In the genomic region with DNA sequence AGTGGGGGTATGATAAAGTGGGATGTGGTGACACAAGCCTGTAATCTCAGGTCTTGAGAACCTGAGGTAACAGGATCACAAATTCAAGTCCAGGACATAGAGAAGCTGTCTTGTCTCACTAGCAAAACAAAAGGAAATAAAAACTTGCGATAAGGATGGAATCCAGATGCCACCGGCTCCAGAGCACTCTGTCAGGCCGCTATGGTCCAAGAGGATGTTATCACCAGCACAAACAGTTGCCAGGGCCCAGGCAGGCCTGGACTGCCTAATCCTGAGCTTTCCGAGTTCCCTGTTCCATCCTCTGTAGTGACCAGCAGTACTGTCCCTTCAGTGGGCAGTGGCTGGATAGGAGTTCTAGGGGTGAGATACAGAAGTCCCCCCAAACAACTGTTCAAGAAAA, we compare ENCODE assay signal across 25 mouse cellular contexts. TPM values are rescaled to one million over a fixed set of nuclear protein-coding genes. Genes with fewer than 3 reads are reported as not detected.
DNase-seq lines count a peak whose midpoint lies in the region; ATAC-seq lines count a peak whose summit lies in the region.
"Had no signal": no experiment of that assay in that cellular context is flagged by ENCODE, and none has a peak within 500 bp of the region (broad histone marks: within the 10 kb centered on the region; RNA-seq: fewer than 3 reads in every experiment).

No protein-coding gene starts in this region.

- no peak overlapping the region for H3K4me2 ChIP-seq in forebrain, embryonic 12.5 days
- H3K4me2 ChIP-seq: hindbrain, embryonic 13.5 days; intestine, embryonic 15.5 days had no signal

- 85% methylated on average over 4 of the region's 4 CpGs for WGBS in forebrain, embryonic 12.5 days

- H3K9ac ChIP-seq in forebrain, embryonic 12.5 days = no peak overlapping the region
- H3K9ac ChIP-seq: forebrain, postnatal 0 days; hindbrain, embryonic 13.5 days; intestine, embryonic 15.5 days had no signal

- H3K27me3 ChIP-seq in forebrain, embryonic 12.5 days = no peaks in the 10 kb centered on the region
- H3K27me3 ChIP-seq: CH12.LX; hindbrain, embryonic 13.5 days; intestine, embryonic 15.5 days had no signal

- no peaks in the 10 kb centered on the region for H3K4me1 ChIP-seq in forebrain, embryonic 12.5 days
- H3K4me1 ChIP-seq: hindbrain, embryonic 13.5 days; intestine, embryonic 15.5 days had no signal

- H3K9me3 ChIP-seq in forebrain, embryonic 12.5 days = no peaks in the 10 kb centered on the region
- H3K9me3 ChIP-seq: forebrain, embryonic 10.5 days; heart, embryonic 10.5 days; hindbrain, embryonic 10.5 days; intestine, embryonic 15.5 days had no signal

- intact Hi-C loops in heart, postnatal 14 days (cut with DNase I) = no loop called here

- H3K36me3 ChIP-seq in forebrain, embryonic 12.5 days (replicated peaks) = no peaks in the 10 kb centered on the region
- H3K36me3 ChIP-seq: forebrain, embryonic 10.5 days; heart, embryonic 10.5 days; hindbrain, embryonic 10.5 days; hindbrain, embryonic 13.5 days; intestine, embryonic 15.5 days had no signal

- peak; percentile 32 to 36 for DNase-seq in heart, adult 9 months (ENCODE audit: low spot score in 2 of 2)
- no peak for DNase-seq in heart, postnatal 14 days
- peak; percentile 38 for DNase-seq in lung, postnatal 10 days
- no peak for DNase-seq in lung, postnatal 14 days
- DNase-seq in MN1 (ENCODE audit: low spot score) = peak; percentile 86
- DNase-seq: adrenal gland, adult 8-10 months; adrenal gland, postnatal 25 days; B cell, adult 2 months; cerebellum, adult 18-20 months; cerebellum, adult 9-10 months; cerebellum, postnatal 14 days; forebrain, postnatal 0 days; gastrocnemius, adult 2 months; gastrocnemius, postnatal 14 days; heart, postnatal 36 days had no signal

- H3K4me3 ChIP-seq in forebrain, embryonic 12.5 days (replicated peaks) = no peak overlapping the region
- H3K4me3 ChIP-seq: forebrain, embryonic 10.5 days; gastrocnemius, adult 2 months; heart, embryonic 10.5 days; hindbrain, embryonic 10.5 days; hindbrain, embryonic 13.5 days; intestine, embryonic 15.5 days had no signal

- no peak for ATAC-seq in forebrain, embryonic 12.5 days (ENCODE audit: low FRiP score)
- ATAC-seq: activated CD4-positive, CD25-positive, alpha-beta regulatory T cell, adult 4 months; forebrain, embryonic 14.5 days; forebrain, postnatal 0 days; hindbrain, embryonic 16.5 days; intestine, embryonic 15.5 days had no signal

- H3K27ac ChIP-seq in forebrain, embryonic 12.5 days = no peak overlapping the region
- H3K27ac ChIP-seq: forebrain, embryonic 10.5 days; gastrocnemius, adult 2 months; heart, embryonic 10.5 days; hindbrain, embryonic 10.5 days; hindbrain, embryonic 13.5 days; intestine, embryonic 15.5 days had no signal

RNA-seq across cellular contexts. Expression of a gene that starts 9.9 kb away (rescaled TPM):
- total RNA-seq in heart, postnatal 14 days (2021) = 10 to 100 TPM; 56.2 to 57.7 TPM
- 127 and 135 TPM in 2 replicates for polyA plus RNA-seq in forebrain, embryonic 12.5 days (2016; fragmentation: Nextera tagmentation; extraction: Ambion mirVana)

RNA-seq across cellular contexts. Expression of a gene that starts 27.5 kb away (rescaled TPM):
- total RNA-seq in heart, postnatal 14 days (2021) = 10 to 100 TPM; 13.8 to 16.9 TPM
- 59.3 and 61.4 TPM in 2 replicates for polyA plus RNA-seq in forebrain, embryonic 12.5 days (2016; fragmentation: Nextera tagmentation; extraction: Ambion mirVana)

Comparison
In these comparisons a context has a peak if more than half of its experiments do, and no peak if none do; other contexts are left out.
1. DNase-seq: peak in heart, adult 9 months (2 of 2), lung, postnatal 10 days (single experiment) and MN1 (single experiment); none in heart, postnatal 14 days (0 of 2) and lung, postnatal 14 days (single experiment).